Mouse (Mus musculus): ENCODE data around the gene Pwwp2a.

DNA sequence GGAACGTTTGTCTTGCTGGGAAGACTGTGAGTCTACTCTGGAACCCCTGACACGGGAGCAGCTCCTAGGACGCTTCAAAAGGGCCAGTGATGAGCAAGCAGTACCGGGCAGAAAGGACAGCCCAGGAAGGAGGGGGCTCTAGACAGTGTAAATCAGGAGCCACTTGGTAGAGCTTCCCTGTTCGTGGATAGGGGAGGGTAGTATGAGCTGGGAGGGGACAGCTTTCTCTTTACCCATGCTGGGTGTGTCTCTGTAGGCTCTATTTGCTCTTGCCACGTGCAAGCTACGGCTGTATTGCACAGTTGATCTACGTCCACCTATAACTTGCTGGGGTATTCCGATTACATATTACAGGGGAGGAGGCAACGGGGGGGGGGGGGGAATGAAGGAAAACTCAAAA lies 25.3 kb upstream of the Pwwp2a start:
- TF ChIP-seq CTCF (IDR thresholded peaks at IDR 0.05; ENCODE audit: borderline replicate concordance, control insufficient read depth, extremely low read depth, insufficient read depth, low read length, poor library complexity) (no peak), POLR2A (IDR thresholded peaks at IDR 0.05; ENCODE audit: control insufficient read depth, extremely low read depth, insufficient read depth, low read length, poor library complexity) (no peak)

Measured in thymus, adult 2 months (tissue).